Mouse (Mus musculus): ENCODE results near the gene Uqcr11. TPM values are rescaled to one million over a fixed set of nuclear protein-coding genes. Genes with fewer than 3 reads are reported as not detected.

Gene Uqcr11
- polyA plus RNA-seq, 1 experiment from 2014 or later = 648 TPM

- Histone ChIP-seq H3K27ac (no peak within 1 kb of the TSS), H3K9me3 (no peaks in the 10 kb centered on the region), H3K36me3 (no peaks in the 10 kb centered on the region), H3K4me3 (peak within 1 kb of the TSS; percentile 45), H3K4me1 (replicated peaks) (peaks cover 22% of the 10 kb centered on the region), H3K27me3 (ENCODE audit: insufficient read depth, poor library complexity, severe bottlenecking) (peaks cover 100% of the 10 kb centered on the region)
- WGBS = under 1% methylated on average over 53 of the region's 53 CpGs
- DNase-seq (ENCODE audit: low spot score) = no peak
These were observed 50.5 kb downstream of the Uqcr11 start, which contains the start of gene Plk5 for GRCm38 (mm10) chr10:80356001-80356682. Gene Plk5, plus strand, starts transcription at chr10:80356459.

GRCm38 (mm10) chr10:80355431-80355830 is 51.2 kb downstream of the Uqcr11 start:
- Histone ChIP-seq H3K27ac (no peak overlapping the region), H3K9me3 (no peaks in the 10 kb centered on the region), H3K27me3 (ENCODE audit: insufficient read depth, poor library complexity, severe bottlenecking) (peaks cover 100% of the 10 kb centered on the region), H3K4me1 (replicated peaks) (peaks cover 23% of the 10 kb centered on the region), H3K36me3 (no peaks in the 10 kb centered on the region), H3K4me3 (no peak overlapping the region)
- DNase-seq (ENCODE audit: low spot score) = no peak
- WGBS = 10% methylated on average over 9 of the region's 9 CpGs

Other genes with a start within 250 kb of the Uqcr11 start
- 95.3 and 153 TPM in 2 replicates for gene Cirbp, start 240.8 kb downstream of the Uqcr11 start, polyA plus RNA-seq (2016; fragmentation: Nextera tagmentation; extraction: Ambion mirVana)
- gene 1600002K03Rik, start 233.9 kb downstream of the Uqcr11 start, polyA plus RNA-seq (2016; fragmentation: Nextera tagmentation; extraction: Ambion mirVana) = 12.9 and 14.4 TPM in 2 replicates
- gene Efna2, start 227.3 kb downstream of the Uqcr11 start, polyA plus RNA-seq (2016; fragmentation: Nextera tagmentation; extraction: Ambion mirVana) = 41.3 and 43.7 TPM in 2 replicates
- 63.6 and 102 TPM in 2 replicates for gene Mum1, start 180.4 kb downstream of the Uqcr11 start, polyA plus RNA-seq (2016; fragmentation: Nextera tagmentation; extraction: Ambion mirVana)
- gene Ndufs7, start 157.7 kb downstream of the Uqcr11 start, polyA plus RNA-seq (2016; fragmentation: Nextera tagmentation; extraction: Ambion mirVana) = 303 and 313 TPM in 2 replicates
- gene Gamt, start 145.8 kb downstream of the Uqcr11 start, polyA plus RNA-seq (2016; fragmentation: Nextera tagmentation; extraction: Ambion mirVana) = 38.3 and 45.1 TPM in 2 replicates
- 51.0 and 51.2 TPM in 2 replicates for gene Dazap1, start 145.3 kb downstream of the Uqcr11 start, polyA plus RNA-seq (2016; fragmentation: Nextera tagmentation; extraction: Ambion mirVana)
- gene Rps15, start 114.4 kb downstream of the Uqcr11 start, polyA plus RNA-seq (2016; fragmentation: Nextera tagmentation; extraction: Ambion mirVana) = 971 and 1,039 TPM in 2 replicates
- gene Apc2, start 110.9 kb downstream of the Uqcr11 start, polyA plus RNA-seq (2016; fragmentation: Nextera tagmentation; extraction: Ambion mirVana) = 30.4 and 86.1 TPM in 2 replicates
- 55.6 and 60.9 TPM in 2 replicates for gene 2310011J03Rik, start 86.3 kb downstream of the Uqcr11 start, polyA plus RNA-seq (2016; fragmentation: Nextera tagmentation; extraction: Ambion mirVana)
- gene Pcsk4, start 77.3 kb downstream of the Uqcr11 start, polyA plus RNA-seq (2016; fragmentation: Nextera tagmentation; extraction: Ambion mirVana) = 3.3 and 3.9 TPM in 2 replicates
- 7.2 and 11.2 TPM in 2 replicates for gene Reep6, start 76.9 kb downstream of the Uqcr11 start, polyA plus RNA-seq (2016; fragmentation: Nextera tagmentation; extraction: Ambion mirVana)
- 0.45 and 1.3 TPM in 2 replicates for gene Adamtsl5, start 58.4 kb downstream of the Uqcr11 start, polyA plus RNA-seq (2016; fragmentation: Nextera tagmentation; extraction: Ambion mirVana)
- gene Plk5, start 50.4 kb downstream of the Uqcr11 start, polyA plus RNA-seq (2016; fragmentation: Nextera tagmentation; extraction: Ambion mirVana) = 0.22 and 0.44 TPM in 2 replicates
- 7.2 and 8.8 TPM in 2 replicates for gene Mex3d, start 19.2 kb downstream of the Uqcr11 start, polyA plus RNA-seq (2016; fragmentation: Nextera tagmentation; extraction: Ambion mirVana)
- gene Mbd3, start 7.3 kb downstream of the Uqcr11 start, polyA plus RNA-seq (2016; fragmentation: Nextera tagmentation; extraction: Ambion mirVana) = 341 and 365 TPM in 2 replicates
- 191 and 198 TPM in 2 replicates for gene Tcf3, start 26.8 kb upstream of the Uqcr11 start, polyA plus RNA-seq (2016; fragmentation: Nextera tagmentation; extraction: Ambion mirVana)
- gene Onecut3, start 88.0 kb upstream of the Uqcr11 start, polyA plus RNA-seq (2016; fragmentation: Nextera tagmentation; extraction: Ambion mirVana) = 1.1 and 2.0 TPM in 2 replicates
- gene Atp8b3, start 132.3 kb upstream of the Uqcr11 start, polyA plus RNA-seq (2016; fragmentation: Nextera tagmentation; extraction: Ambion mirVana) = 0.56 and 0.90 TPM in 2 replicates
- 33.3 and 38.5 TPM in 2 replicates for gene Rexo1, start 154.7 kb upstream of the Uqcr11 start, polyA plus RNA-seq (2016; fragmentation: Nextera tagmentation; extraction: Ambion mirVana)
- gene Klf16, start 170.5 kb upstream of the Uqcr11 start, polyA plus RNA-seq (2016; fragmentation: Nextera tagmentation; extraction: Ambion mirVana) = 6.9 and 7.3 TPM in 2 replicates
- 89.1 and 109 TPM in 2 replicates for gene Abhd17a, start 183.5 kb upstream of the Uqcr11 start, polyA plus RNA-seq (2016; fragmentation: Nextera tagmentation; extraction: Ambion mirVana)
- gene Scamp4, start 196.0 kb upstream of the Uqcr11 start, polyA plus RNA-seq (2016; fragmentation: Nextera tagmentation; extraction: Ambion mirVana) = 89.9 and 92.0 TPM in 2 replicates
- 11.0 and 11.3 TPM in 2 replicates for gene Adat3, start 196.1 kb upstream of the Uqcr11 start, polyA plus RNA-seq (2016; fragmentation: Nextera tagmentation; extraction: Ambion mirVana)
- gene Gm49322, start 199.2 kb upstream of the Uqcr11 start, polyA plus RNA-seq (2016; fragmentation: Nextera tagmentation; extraction: Ambion mirVana) = 4.6 and 5.5 TPM in 2 replicates
- gene Csnk1g2, start 216.0 kb upstream of the Uqcr11 start, polyA plus RNA-seq (2016; fragmentation: Nextera tagmentation; extraction: Ambion mirVana) = 169 and 180 TPM in 2 replicates

Measured in hindbrain, embryonic 10.5 days (tissue).